Mouse (Mus musculus): ENCODE results near the gene Slc48a1. TPM values are rescaled to one million over a fixed set of nuclear protein-coding genes. Genes with fewer than 3 reads are reported as not detected.

Slc48a1 gene
- total and polyA plus RNA-seq, 2 experiments from 2014 or later = 78.8 to 152 TPM

GRCm38 (mm10) chr15:97784561-97785161 is 6.3 kb downstream of the Slc48a1 start:
- Histone ChIP-seq H3K9me3 (ENCODE audit: low read length) (no peaks in the 10 kb centered on the region), H3K27me3 (ENCODE audit: insufficient read depth, low read length) (0 out of 2 replicates have a peak, but pooled peaks cover 3% of the 10 kb centered on the region), H3K9ac (replicated peaks; ENCODE audit: low read length, poor library complexity, severe bottlenecking) (peak overlapping the region; percentile 98), H3K4me1 (ENCODE audit: insufficient read depth, low read length) (peaks cover 11% of the 10 kb centered on the region; the same call in 1 of the 2 replicates), H3K4me2 (ENCODE audit: low read depth, low read length, poor library complexity, severe bottlenecking) (peak overlapping the region; percentile 76), H3K27ac (ENCODE audit: low read depth, low read length) (peak overlapping the region; percentile 65), H3K36me3 (ENCODE audit: insufficient read depth, low read length) (no peaks in the 10 kb centered on the region), H3K4me3 (ENCODE audit: low read depth, low read length) (peak overlapping the region; percentile 73)
- no peak for DNase-seq (ENCODE audit: low spot score)
- WGBS = 2% methylated on average over 44 of the region's 45 CpGs
- no peak for TF ChIP-seq CTCF (IDR thresholded peaks at IDR 0.05)
- peak; percentile 66 for ATAC-seq (ENCODE audit: low FRiP score)

GRCm38 (mm10) chr15:97785731-97786411 is 7.6 kb downstream of the Slc48a1 start:
- no peak for TF ChIP-seq CTCF (IDR thresholded peaks at IDR 0.05)
- Histone ChIP-seq H3K4me3 (ENCODE audit: low read depth, low read length) (peak overlapping the region; percentile 73; the same call in 1 of the 2 replicates), H3K36me3 (ENCODE audit: insufficient read depth, low read length) (no peaks in the 10 kb centered on the region), H3K4me2 (ENCODE audit: low read depth, low read length, poor library complexity, severe bottlenecking) (no peak overlapping the region), H3K4me1 (ENCODE audit: insufficient read depth, low read length) (peaks cover 11% of the 10 kb centered on the region; the same call in 1 of the 2 replicates), H3K9ac (replicated peaks; ENCODE audit: low read length, poor library complexity, severe bottlenecking) (no peak overlapping the region), H3K9me3 (ENCODE audit: low read length) (no peaks in the 10 kb centered on the region), H3K27ac (ENCODE audit: low read depth, low read length) (no peak overlapping the region), H3K27me3 (ENCODE audit: insufficient read depth, low read length) (0 out of 2 replicates have a peak, but pooled peaks cover 3% of the 10 kb centered on the region)
- WGBS = 83% methylated on average over 9 of the region's 9 CpGs
- ATAC-seq (ENCODE audit: low FRiP score) (no peak), DNase-seq (ENCODE audit: low spot score) (no peak)

GRCm38 (mm10) chr15:97786412-97787112 is 8.2 kb downstream of the Slc48a1 start:
- H3K4me1 ChIP-seq (ENCODE audit: insufficient read depth, low read length) = peaks cover 11% of the 10 kb centered on the region; the same call in 1 of the 2 replicates
- 78% methylated on average over 10 of the region's 10 CpGs for WGBS

GRCm38 (mm10) chr15:97787148-97787798 is 9.0 kb downstream of the Slc48a1 start:
- Histone ChIP-seq H3K27me3 (ENCODE audit: insufficient read depth, low read length) (no peaks in the 10 kb centered on the region), H3K4me1 (ENCODE audit: insufficient read depth, low read length) (peaks cover 11% of the 10 kb centered on the region; the same call in 1 of the 2 replicates), H3K4me2 (ENCODE audit: low read depth, low read length, poor library complexity, severe bottlenecking) (no peak overlapping the region), H3K9me3 (ENCODE audit: low read length) (no peaks in the 10 kb centered on the region), H3K9ac (replicated peaks; ENCODE audit: low read length, poor library complexity, severe bottlenecking) (no peak overlapping the region), H3K36me3 (ENCODE audit: insufficient read depth, low read length) (0 out of 2 replicates have a peak, but pooled peaks cover 8% of the 10 kb centered on the region), H3K4me3 (ENCODE audit: low read depth, low read length) (no peak overlapping the region), H3K27ac (ENCODE audit: low read depth, low read length) (no peak overlapping the region)
- no peak for DNase-seq (ENCODE audit: low spot score)
- TF ChIP-seq CTCF (IDR thresholded peaks at IDR 0.05) = no peak
- no peak for ATAC-seq (ENCODE audit: low FRiP score)
- WGBS = 89% methylated on average over 7 of the region's 7 CpGs

More at GRCm38 (mm10) chr15:97786412-97787112, 8.2 kb downstream of the Slc48a1 start:
- H3K9ac ChIP-seq (replicated peaks; ENCODE audit: low read length, poor library complexity, severe bottlenecking) = no peak overlapping the region
- no peak overlapping the region for H3K4me3 ChIP-seq (ENCODE audit: low read depth, low read length)
- H3K9me3 ChIP-seq (ENCODE audit: low read length) = no peaks in the 10 kb centered on the region
- 0 out of 2 replicates have a peak, but pooled peaks cover 4% of the 10 kb centered on the region for H3K36me3 ChIP-seq (ENCODE audit: insufficient read depth, low read length)
- ATAC-seq (ENCODE audit: low FRiP score) (no peak), DNase-seq (ENCODE audit: low spot score) (no peak)
- H3K4me2 ChIP-seq (ENCODE audit: low read depth, low read length, poor library complexity, severe bottlenecking) = no peak overlapping the region
- no peak overlapping the region for H3K27ac ChIP-seq (ENCODE audit: low read depth, low read length)
- TF ChIP-seq CTCF (IDR thresholded peaks at IDR 0.05) = no peak
- no peaks in the 10 kb centered on the region for H3K27me3 ChIP-seq (ENCODE audit: insufficient read depth, low read length)

- Histone ChIP-seq H3K27ac (ENCODE audit: low read depth, low read length) (peak overlapping the region; percentile 26; the same call in 1 of the 2 replicates), H3K27me3 (ENCODE audit: insufficient read depth, low read length) (no peaks in the 10 kb centered on the region), H3K4me1 (ENCODE audit: insufficient read depth, low read length) (peaks cover 11% of the 10 kb centered on the region; the same call in 1 of the 2 replicates), H3K4me2 (ENCODE audit: low read depth, low read length, poor library complexity, severe bottlenecking) (no peak overlapping the region), H3K4me3 (ENCODE audit: low read depth, low read length) (no peak overlapping the region), H3K9ac (replicated peaks; ENCODE audit: low read length, poor library complexity, severe bottlenecking) (no peak overlapping the region), H3K9me3 (ENCODE audit: low read length) (no peaks in the 10 kb centered on the region), H3K36me3 (ENCODE audit: insufficient read depth, low read length) (peaks cover 13% of the 10 kb centered on the region; the same call in 1 of the 2 replicates)
- DNase-seq (ENCODE audit: low spot score) (no peak), ATAC-seq (ENCODE audit: low FRiP score) (no peak)
- WGBS = 74% methylated on average over 19 of the region's 19 CpGs
- no peak for TF ChIP-seq CTCF (IDR thresholded peaks at IDR 0.05)
Observed at GRCm38 (mm10) chr15:97787799-97788667, 9.7 kb downstream of the Slc48a1 start.
